Mouse (Mus musculus) ES-E14 (cell line): ENCODE data around the gene Zfp60. TPM values are rescaled to one million over a fixed set of nuclear protein-coding genes. Genes with fewer than 3 reads are reported as not detected.

ENCODE experiments used
- DNase-seq: peaks from one replicate; pipeline ENCODE4 v3.0.0-alpha.2; 2013; ENCODE audit warnings: low read depth, low spot score
- H3K27ac ChIP-seq: 2 replicates; pipeline ENCODE4 v1.5.1; 2012; ENCODE audit warnings: low read depth, mild to moderate bottlenecking, low read length, moderate library complexity, mixed read lengths; ENCODE audit not compliant: poor library complexity, insufficient read depth, severe bottlenecking
- H3K36me3 ChIP-seq: 2 replicates; pipeline ENCODE4 v1.6.1; 2012; ENCODE audit warnings: mild to moderate bottlenecking, low read length, moderate library complexity, mixed read lengths; ENCODE audit not compliant: control insufficient read depth, poor library complexity, insufficient read depth, severe bottlenecking
- H3K4me1 ChIP-seq, 2 experiments: fragments of 150-350 bp in 1 of 2; sonication (generic) in 1 of 2; 2 replicates each; pipeline ENCODE4 v1.6.1; 2012; ENCODE audit warnings: low read length in 2 of 2, mild to moderate bottlenecking in 1 of 2, mixed read lengths in 1 of 2; ENCODE audit not compliant: control insufficient read depth in 2 of 2, insufficient read depth in 2 of 2, poor library complexity in 1 of 2
- H3K4me3 ChIP-seq, 2 experiments: fragments of 150-350 bp in 1 of 2; sonication (generic) in 1 of 2; 2 replicates each; pipeline ENCODE4 v1.5.1; 2012; ENCODE audit warnings: low read length in 2 of 2, low read depth in 1 of 2, mild to moderate bottlenecking in 1 of 2, mixed read lengths in 1 of 2; ENCODE audit not compliant: insufficient read depth in 1 of 2, poor library complexity in 1 of 2, severe bottlenecking in 1 of 2
- H3K9ac ChIP-seq: 2 replicates; pipeline ENCODE4 v1.6.1; 2012; ENCODE audit warnings: low read depth, mild to moderate bottlenecking, low read length, mixed read lengths; ENCODE audit not compliant: poor library complexity, insufficient read depth, severe bottlenecking
- H3K9me3 ChIP-seq: fragments of 150-350 bp; sonication (generic); 2 replicates; pipeline ENCODE4 v1.6.1; 2012; ENCODE audit warnings: low read depth, mild to moderate bottlenecking, low read length; ENCODE audit not compliant: control insufficient read depth, insufficient read depth
- CHD2 ChIP-seq: IDR thresholded peaks from 2 replicates; pipeline ENCODE4 v1.6.1; 2014; ENCODE audit warnings: mild to moderate bottlenecking, low read depth, low read length, inconsistent platforms
- HCFC1 ChIP-seq: IDR thresholded peaks from 2 replicates; pipeline ENCODE4 v1.6.1; 2012; ENCODE audit warnings: low read length, inconsistent platforms, borderline replicate concordance; ENCODE audit not compliant: insufficient read depth
- MAFK ChIP-seq: IDR thresholded peaks from 2 replicates; pipeline ENCODE4 v1.6.1; 2014; ENCODE audit warnings: mild to moderate bottlenecking, low read depth, low read length, inconsistent platforms; ENCODE audit not compliant: insufficient read depth
- ZC3H11A ChIP-seq: IDR thresholded peaks from 2 replicates; pipeline ENCODE4 v1.6.1; 2012; ENCODE audit warnings: low read depth, mild to moderate bottlenecking, inconsistent platforms, low read length, borderline replicate concordance
- ZNF384 ChIP-seq: IDR thresholded peaks from 2 replicates; pipeline ENCODE4 v1.6.1; 2012; ENCODE audit warnings: low read depth, low read length, inconsistent platforms
- in situ Hi-C, 2 experiments: fragments of 600-800 bp; cut with MboI; formaldehyde crosslinking; loops; one replicate each; pipeline ENCODE4 v1.15.1; 2025; ENCODE audit warnings: low sequenced_read_pairs in 2 of 2, inconsistent platforms in 1 of 2; ENCODE audit not compliant: unreplicated experiment in 2 of 2
- total RNA-seq: library from RNA; depleted of rRNA; stranded (reverse); fragments of 300-350 nt; gene quantifications from 2 replicates; pipeline ENCODE4 v1.2.3, GENCODE M21; 2012; rRNA removed

Zfp60 gene
- total RNA-seq = 11.0 and 12.0 TPM in 2 replicates

GRCm38 (mm10) chr7:27731281-27731883 is at the start of gene Zfp60:
Gene Zfp60, plus strand, starts transcription at chr7:27731389.
- Histone ChIP-seq H3K9me3 (no peaks in the 10 kb centered on the region), H3K4me3 (peak within 1 kb of the TSS; percentile 67 to 84), H3K27ac (peak within 1 kb of the TSS; percentile 73), H3K36me3 (no peaks in the 10 kb centered on the region), H3K4me1 (peaks cover 4 to 5% of the 10 kb centered on the region in 2 experiments), H3K9ac (peak within 1 kb of the TSS; percentile 72)
- in situ Hi-C loops = no loop called here
- no peak for TF ChIP-seq CHD2
- TF ChIP-seq ZNF384 = no peak
- 0 out of 2 replicates have a peak, but pooled peaks have one; percentile 9 for TF ChIP-seq MAFK
- no peak for TF ChIP-seq ZC3H11A
- peak; percentile 96 for TF ChIP-seq HCFC1
- peak; percentile 83 for DNase-seq

DNA sequence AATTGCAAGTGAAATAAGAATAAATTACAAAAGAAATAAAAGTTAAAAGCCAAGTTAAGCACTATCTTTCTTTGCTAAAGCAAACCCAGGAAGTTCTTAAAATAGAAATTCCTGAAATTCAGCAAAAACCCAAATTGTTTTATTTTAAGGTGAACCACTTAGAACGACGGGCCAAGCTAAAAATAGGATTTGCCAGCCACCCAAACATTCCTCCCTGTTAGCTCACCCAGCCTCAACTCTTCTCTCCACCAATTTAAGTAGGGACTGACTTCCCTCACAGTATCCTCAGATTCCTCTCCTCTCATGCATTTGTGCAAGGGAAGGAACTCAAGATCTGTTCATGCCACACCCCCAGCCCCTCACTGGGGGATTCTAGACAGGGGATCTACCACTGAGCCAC is 48.0 kb upstream of the Zfp60 start:
- Histone ChIP-seq H3K36me3 (no peaks in the 10 kb centered on the region), H3K4me3 (no peak overlapping the region), H3K9me3 (no peaks in the 10 kb centered on the region), H3K27ac (no peak overlapping the region), H3K9ac (no peak overlapping the region), H3K4me1 (no peaks in the 10 kb centered on the region)
- TF ChIP-seq MAFK (no peak), HCFC1 (no peak), CHD2 (no peak), ZNF384 (no peak), ZC3H11A (no peak)
- in situ Hi-C loops = loop anchor here in 1 of 2 experiments (25.0 kb wide), 1 partner anchor 396 kb away; no protein-coding TSS in a partner anchor
- no peak for DNase-seq

DNA sequence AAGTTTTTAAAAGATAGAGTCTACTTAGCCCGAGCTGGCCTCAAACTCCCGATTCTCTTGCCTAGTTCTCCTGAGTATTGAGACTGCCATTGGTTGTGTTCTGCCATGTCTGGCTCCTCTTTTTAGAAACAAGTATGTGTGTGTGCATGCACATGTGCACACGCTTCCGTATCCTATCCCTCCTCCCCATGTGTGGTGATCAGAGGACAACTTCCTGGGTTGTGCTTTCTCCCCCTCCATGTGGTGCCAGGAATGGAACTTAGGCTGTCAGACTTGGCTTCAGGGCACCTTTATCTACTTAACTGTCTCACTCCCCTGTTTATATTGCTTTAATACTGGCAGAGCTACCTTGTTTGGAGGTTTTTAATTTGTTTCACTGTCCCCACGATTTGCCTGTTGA is 46.0 kb upstream of the Zfp60 start:
- Histone ChIP-seq H3K4me1 (peaks cover 0 to 4% of the 10 kb centered on the region in 2 experiments; a peak in 1 of 4 replicates), H3K27ac (no peak overlapping the region), H3K4me3 (no peak overlapping the region), H3K9ac (no peak overlapping the region), H3K36me3 (no peaks in the 10 kb centered on the region), H3K9me3 (no peaks in the 10 kb centered on the region)
- in situ Hi-C loops = loop anchor here in 1 of 2 experiments (25.0 kb wide), 1 partner anchor 398 kb away; no protein-coding TSS in a partner anchor
- DNase-seq = no peak
- TF ChIP-seq MAFK (no peak), ZC3H11A (no peak), ZNF384 (no peak), CHD2 (no peak), HCFC1 (no peak)

DNA sequence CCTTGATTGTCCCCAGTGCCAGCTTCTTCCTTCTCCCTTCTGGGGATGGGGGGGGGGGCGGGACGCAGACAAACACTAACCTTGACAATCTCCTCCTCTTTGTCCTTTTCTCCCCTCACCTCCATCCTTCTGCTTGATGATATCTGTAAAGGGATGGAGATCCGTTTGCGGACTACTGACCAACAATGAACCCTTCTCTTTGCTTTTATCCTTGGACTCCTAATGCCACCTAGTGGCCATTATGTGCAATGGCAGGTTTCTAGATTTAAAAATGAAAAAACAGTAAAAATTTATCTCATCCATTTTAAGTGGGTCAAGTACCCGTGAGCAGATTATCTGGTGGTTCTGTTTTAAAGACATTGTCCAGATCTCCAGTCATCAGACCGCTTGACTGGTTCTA is 45.5 kb upstream of the Zfp60 start:
- no peak for DNase-seq

More for the DNA sequence above, 45.5 kb upstream of the Zfp60 start:
- no peak overlapping the region for H3K27ac ChIP-seq
- in situ Hi-C loops = loop anchor here in 1 of 2 experiments (25.0 kb wide), 1 partner anchor 398 kb away; no protein-coding TSS in a partner anchor
- TF ChIP-seq HCFC1 (no peak), ZC3H11A (no peak), ZNF384 (no peak), CHD2 (no peak), MAFK (no peak)
- no peaks in the 10 kb centered on the region for H3K36me3 ChIP-seq
- no peak overlapping the region for H3K4me3 ChIP-seq
- H3K9me3 ChIP-seq = no peaks in the 10 kb centered on the region
- no peak overlapping the region for H3K9ac ChIP-seq
- H3K4me1 ChIP-seq = peaks cover 0 to 4% of the 10 kb centered on the region in 2 experiments; a peak in 1 of 4 replicates
